Mouse (Mus musculus) megakaryocyte-erythroid progenitor cell, adult 5 weeks (primary cell): ENCODE data around the gene Tepsin. TPM values are rescaled to one million over a fixed set of nuclear protein-coding genes. Genes with fewer than 3 reads are reported as not detected.

Experiments
- polyA plus RNA-seq: library from polyadenylated mRNA; stranded (reverse); fragments of >175 nt; gene quantifications from 2 replicates; pipeline ENCODE4 v1.2.3, GENCODE M21; 2012

Gene Tepsin
- polyA plus RNA-seq, result 28.5 and 28.8 TPM in 2 replicates

GRCm38 (mm10) chr11:120098588-120099511 lies at the start of gene Tepsin, which contains the start of gene Ndufaf8:
Gene Tepsin, minus strand, starts transcription at chr11:120098731.
Gene Ndufaf8, plus strand, starts transcription at chr11:120098928.

GRCm38 (mm10) chr11:120086702-120087152 lies 11.8 kb downstream of the Tepsin start, which contains the start of gene Cep131:
Gene Cep131, minus strand, starts transcription at chr11:120086827.

GRCm38 (mm10) chr11:120046553-120047191 lies 51.9 kb downstream of the Tepsin start, which contains the start of gene Aatk:
Gene Aatk, minus strand, starts transcription at chr11:120047167.

Other genes with a start within 250 kb of the Tepsin start
- gene Chmp6, start 185.3 kb downstream of the Tepsin start, polyA plus RNA-seq, result 59.2 and 83.5 TPM in 2 replicates
- gene Baiap2, start 156.0 kb downstream of the Tepsin start, polyA plus RNA-seq, result 70.3 and 77.6 TPM in 2 replicates
- 10.1 and 24.2 TPM in 2 replicates for gene Aatk, start 51.6 kb downstream of the Tepsin start, polyA plus RNA-seq
- 35.0 and 58.1 TPM in 2 replicates for gene Cep131, start 11.9 kb downstream of the Tepsin start, polyA plus RNA-seq
- gene Ndufaf8, start 197 bp upstream of the Tepsin start, polyA plus RNA-seq, result 86.0 and 106 TPM in 2 replicates
- gene Slc38a10, start 52.6 kb upstream of the Tepsin start, polyA plus RNA-seq, result 133 and 176 TPM in 2 replicates
- gene Bahcc1, start 134.2 kb upstream of the Tepsin start, polyA plus RNA-seq, result 45.0 and 61.7 TPM in 2 replicates
- gene Actg1, start 249.8 kb upstream of the Tepsin start, polyA plus RNA-seq, result 934 and 983 TPM in 2 replicates